Mouse (Mus musculus) thymus, postnatal 36 days (tissue): Measurements from ENCODE around the gene Atrip.

Experiments
- DNase-seq, 2 experiments: peaks; one replicate each; pipeline ENCODE4 v3.0.0; 2022; ENCODE audit warnings: mixed read lengths in 2 of 2

Gene Atrip

DNA sequence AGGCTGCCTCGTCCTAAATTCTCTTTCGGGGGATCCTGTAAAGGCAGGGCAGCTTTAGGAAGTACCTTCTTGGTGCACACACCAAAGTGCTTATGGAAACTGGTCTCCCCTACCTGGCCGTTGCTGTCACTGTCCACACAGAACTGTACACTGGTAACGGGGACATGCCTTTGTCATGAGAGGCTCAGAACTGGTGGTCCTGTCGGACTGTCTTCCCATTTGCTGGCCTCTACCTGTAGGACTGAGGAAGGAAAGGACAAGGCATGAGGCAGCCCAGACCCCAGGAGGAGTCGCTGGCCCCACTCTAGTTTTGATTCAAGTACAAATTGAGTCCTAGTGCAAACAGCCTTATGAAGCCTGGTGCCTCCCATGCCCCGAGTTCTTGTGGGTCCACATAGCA is 42.9 kb downstream of the Atrip start:
- DNase-seq = no peak

DNA sequence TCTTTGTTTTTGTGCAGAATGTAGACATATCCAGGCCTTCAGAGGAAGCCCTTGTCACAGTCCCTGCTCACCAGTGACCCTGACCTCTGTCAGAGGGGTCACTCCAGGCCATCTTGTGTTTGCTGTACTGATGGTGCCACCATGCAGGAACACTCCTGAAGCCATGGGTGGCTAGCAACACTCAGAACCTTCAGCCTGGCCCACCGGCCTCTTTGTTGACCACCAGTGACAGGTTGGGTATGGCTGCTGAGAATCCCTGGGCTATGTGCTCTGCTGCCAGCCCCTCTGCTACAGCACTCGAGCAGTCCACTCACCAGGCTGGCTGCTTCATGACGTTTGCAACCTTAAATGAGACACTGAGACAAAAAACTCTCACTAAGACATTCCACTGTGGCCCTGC is 43.6 kb downstream of the Atrip start:
- no peak for DNase-seq

DNA sequence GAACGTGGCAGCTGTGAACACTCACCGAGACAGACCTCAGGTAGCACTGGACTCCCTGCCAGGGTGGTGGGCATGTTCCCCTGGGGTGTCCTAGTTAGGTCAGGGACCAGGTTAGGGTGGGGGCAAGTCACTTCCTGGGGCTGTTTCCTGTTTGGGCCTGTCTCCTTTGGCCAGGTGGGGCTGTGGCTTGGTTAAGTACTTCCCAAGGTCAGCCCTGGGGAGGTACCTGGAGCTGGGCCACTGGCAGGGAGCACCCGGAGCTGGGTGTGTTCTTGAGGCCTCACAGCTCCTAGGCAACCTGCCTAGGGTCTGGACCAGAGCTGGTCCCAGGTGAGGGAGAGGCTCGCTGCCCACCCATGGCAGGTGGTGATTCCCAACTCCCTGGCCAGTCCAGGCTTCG is 45.0 kb downstream of the Atrip start:
- DNase-seq = no peak

DNA sequence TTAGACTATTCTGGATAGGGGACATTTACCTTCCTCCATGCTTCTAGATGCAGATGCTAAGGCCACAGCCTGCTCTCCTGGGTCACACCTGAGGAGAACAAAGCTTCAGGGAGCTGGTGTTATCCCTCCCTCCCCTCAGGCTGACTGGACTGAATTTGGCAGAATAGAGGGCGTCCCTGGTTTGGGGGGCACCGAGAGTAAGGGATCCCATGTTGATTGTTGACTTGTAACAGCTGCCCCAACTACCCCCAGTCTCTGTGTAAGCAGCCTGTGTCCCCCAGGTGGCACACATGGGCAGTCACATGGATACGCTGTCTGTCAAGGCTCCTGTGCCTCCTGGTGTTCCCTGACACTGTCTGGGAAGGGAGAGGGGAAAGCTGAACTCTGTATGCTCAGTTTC is 45.5 kb downstream of the Atrip start:
- no peak for DNase-seq

DNA sequence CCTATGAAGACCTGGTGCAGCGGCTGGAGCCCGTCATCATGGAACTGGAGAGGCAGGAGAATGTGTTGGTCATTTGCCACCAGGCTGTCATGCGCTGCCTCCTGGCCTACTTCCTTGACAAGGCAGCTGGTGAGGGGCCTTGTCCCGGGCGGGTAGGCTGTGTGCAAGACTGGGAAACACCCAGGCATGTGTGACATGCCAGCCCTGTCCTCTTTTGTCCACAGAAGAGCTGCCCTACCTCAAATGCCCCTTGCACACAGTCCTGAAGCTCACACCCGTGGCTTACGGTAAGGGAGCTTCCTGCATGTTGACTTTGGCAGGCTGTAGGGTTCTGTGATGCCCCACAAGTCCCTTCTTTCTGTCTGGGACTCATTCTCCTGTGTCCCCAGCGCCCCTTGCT is 46.4 kb downstream of the Atrip start:
- no peak for DNase-seq

DNA sequence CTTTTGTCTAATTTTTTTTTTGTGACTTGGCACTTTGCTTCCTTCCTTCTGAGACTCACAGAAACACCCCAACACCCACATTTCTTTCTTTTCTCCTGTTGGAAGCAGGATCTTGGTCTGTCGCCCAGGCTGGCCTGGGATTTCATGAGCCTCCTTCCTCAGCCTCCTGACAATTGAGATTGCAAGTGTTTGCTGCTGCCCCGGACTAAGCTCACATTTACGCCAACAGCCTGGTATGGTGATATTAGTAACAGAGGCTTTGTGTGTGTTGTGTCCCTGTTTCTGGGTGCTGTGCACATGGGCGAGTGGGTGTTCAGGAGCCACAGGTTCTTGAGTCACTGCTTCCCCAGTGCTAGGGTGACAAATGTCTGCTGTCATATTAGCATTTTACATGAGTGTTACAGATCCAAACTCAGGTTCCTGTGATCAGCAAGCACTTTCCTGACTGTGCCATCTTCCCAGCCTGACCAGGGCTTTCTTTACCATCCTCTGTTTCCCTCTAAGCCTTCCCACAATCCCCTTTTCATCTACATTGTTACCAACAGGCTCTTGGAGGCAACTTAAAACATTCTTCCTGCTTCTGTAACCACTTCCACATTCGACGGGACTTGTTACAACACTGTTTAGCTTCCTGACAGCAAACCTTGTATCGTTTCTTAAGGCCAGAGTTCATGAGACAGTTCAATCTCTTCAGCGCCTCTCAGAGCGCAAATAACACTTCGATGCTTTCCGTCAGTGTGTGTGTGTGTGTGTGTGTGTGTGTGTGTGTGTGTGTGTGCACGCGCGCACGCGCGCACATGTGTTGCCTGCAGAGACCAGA is 50.8 kb downstream of the Atrip start:
- no peak for DNase-seq

DNA sequence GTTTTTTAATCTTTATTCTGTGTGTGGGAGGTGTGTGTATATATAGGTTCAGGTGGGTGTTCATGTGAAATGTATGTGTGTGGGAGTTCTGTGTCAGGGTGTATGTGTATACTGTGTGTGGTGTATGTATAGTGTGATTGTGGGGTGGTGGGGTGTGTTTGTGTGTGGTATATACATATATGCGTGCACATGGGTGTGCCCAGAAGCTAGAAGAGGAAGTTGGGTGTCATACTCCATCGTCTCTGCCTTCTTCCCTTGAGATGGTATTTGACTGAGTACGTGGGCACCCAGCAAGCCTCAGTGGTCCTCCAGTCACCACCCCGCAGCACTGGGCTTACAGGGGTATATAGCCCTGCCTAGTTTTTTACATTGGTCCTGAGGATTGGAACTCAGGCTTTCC is 52.5 kb downstream of the Atrip start:
- no peak for DNase-seq

DNA sequence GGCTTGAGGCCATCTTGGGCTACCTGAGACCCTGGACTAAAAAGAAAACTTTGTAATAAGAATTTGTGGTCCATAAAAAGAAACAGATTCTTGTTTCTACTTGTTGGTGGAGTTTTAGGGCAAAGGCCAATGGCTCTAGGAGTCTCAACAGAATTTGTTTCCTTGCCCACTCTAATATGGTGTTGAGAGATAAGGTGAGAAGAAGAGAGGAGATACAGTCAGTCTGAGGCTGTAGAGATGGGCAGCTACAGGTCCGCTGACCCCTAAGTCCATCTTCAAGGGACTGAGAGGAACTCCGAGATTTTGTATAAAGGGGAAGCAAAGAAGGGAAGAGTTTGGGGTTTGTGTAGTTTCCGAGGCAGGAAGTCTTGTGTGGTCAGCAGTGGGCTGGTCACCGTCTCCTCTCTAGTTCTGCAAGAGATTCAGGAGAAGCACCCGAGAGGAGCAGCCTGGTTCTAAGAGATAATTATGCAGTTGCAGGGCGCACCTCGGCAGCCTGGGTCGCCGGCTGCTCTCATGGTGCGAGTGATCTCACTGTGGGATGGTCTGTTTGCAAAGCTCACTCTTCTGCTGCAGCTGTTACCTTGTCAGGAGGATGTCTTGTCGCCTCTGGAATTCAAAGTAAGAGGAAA is 56.8 kb downstream of the Atrip start:
- no peak for DNase-seq

DNA sequence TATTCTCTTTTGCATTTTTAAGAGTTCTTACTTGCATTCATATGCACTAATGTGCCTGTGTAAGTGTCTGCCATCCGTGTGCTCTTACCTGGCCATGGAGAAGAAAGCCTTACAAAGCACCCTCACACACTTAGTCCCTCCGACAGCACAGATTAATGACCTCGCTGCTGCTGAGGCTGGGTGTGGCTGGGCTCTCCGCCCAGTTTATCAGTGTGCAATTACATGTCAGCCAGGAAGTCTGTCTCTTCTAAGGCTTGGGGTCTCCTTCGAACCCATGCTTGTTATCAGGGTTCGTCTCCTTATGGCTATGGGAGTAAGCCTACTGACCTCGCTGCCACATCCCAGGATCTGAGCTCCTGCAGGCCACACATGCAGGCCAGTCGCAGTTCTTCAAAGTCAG is 58.5 kb downstream of the Atrip start:
- no peak for DNase-seq

DNA sequence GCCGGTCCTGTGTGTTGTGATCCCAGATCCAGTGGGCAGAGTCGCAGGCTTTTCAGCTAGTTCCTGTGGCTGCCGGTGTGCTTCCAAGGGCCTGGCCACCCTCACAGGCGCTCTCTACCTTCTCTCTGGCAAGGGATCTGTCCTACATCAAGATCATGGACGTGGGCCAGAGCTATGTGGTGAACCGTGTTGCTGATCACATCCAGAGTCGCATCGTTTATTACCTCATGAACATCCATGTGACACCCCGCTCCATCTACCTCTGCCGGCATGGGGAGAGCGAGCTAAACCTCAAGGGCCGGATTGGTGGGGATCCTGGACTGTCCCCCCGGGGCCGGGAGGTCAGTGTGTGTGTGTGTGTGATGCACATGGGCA is 63.6 kb downstream of the Atrip start:
- DNase-seq = no peak

DNA sequence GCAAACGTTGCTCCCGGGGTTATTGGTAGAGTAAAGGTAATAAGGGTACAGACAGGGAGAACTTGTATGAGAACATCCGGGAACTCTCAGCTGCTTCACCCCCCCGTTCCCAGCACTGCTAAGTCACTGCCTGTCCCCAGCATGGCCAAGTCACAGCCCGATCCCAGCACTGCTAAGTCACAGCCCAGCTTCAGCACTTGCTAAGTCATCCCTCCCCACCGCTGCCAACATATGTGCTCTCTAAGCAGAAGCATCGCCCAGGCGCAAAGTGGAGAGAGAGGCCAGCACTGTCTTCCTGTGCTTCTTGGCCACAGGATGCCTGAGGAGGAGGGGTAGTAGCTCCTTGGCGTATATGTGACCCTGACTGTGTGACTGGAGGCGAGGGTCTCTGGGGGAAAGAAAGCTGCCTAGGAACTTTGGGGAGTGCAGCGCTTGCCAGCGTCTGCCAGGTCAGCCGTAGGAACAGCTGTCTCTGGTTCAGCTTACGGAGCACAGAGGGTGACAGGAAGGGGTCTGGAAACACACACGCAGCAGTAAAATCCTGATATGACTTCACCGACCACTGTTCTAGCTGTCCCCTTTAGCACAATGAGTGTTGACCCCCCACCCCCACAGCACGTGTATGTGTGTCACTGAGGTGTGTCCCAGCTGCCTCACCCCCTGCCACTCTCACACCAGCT is 64.1 kb downstream of the Atrip start:
- DNase-seq = no peak

DNA sequence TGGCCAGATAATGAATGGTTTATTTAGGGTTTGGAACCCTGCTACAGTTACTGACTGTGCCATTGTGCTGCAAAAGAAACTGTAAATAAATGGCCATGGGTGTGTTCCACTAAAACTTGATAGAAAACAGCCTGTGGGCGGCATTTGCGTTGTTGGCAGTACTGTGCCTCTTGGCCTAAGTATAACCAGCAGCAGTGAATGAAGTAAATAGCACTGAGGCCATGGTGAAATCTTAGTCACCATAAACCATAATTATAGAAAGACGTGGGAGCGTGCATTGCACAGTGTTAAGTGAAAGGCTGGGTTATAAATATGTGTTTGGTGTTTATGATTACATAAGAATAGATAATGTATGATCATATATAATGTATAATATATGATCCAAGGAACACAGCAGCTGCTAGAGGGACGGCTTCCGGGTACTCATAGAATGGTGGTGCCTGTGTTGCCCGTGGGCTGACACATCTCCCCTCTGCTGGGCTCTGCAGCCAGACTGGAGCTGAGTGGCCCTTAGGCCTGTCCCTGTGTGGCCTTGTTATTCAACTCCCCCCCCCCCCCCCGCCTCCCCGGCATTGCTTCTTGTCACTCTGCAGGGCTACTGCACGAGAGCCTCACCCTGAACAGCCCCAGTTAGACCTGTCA is 64.8 kb downstream of the Atrip start:
- DNase-seq = no peak

DNA sequence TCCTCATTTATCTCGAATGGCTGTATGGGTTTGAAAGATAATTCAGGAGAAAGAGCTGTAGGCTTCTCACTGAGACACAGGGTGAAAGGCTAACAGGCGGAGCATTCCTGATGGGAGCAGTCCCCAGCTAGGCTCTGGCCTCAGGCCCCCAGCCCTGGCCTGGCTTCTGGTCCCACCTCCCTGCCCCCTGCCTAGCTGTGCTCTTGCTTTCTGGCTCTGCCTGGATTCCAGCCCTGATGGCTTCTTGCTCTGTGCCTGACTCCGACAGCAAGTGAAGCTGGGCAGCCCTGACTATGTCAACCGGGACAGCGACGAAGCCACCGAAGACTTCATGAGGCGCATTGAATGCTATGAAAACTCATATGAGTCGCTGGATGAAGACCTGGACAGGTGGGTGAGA is 65.8 kb downstream of the Atrip start:
- no peak for DNase-seq
